Mouse (Mus musculus): ENCODE results near the gene Eif2ak3. TPM values are rescaled to one million over a fixed set of nuclear protein-coding genes. Genes with fewer than 3 reads are reported as not detected.

Gene Eif2ak3
- 10 to 100 TPM; 19.5 to 21.8 TPM for total RNA-seq (2021)
- long read RNA-seq, experiment 1, full-length matches to known transcripts, result 12 of 17 reads
- long read RNA-seq, experiment 1, partial matches to known transcripts, result 2 of 17 reads
- long read RNA-seq, experiment 1, other reads (novel, unspliced or antisense), result 3 of 17 reads
- long read RNA-seq, experiment 2, full-length matches to known transcripts, result 23 of 27 reads
- long read RNA-seq, experiment 2, partial matches to known transcripts, result 0 of 27 reads
- long read RNA-seq, experiment 2, other reads (novel, unspliced or antisense), result 4 of 27 reads

GRCm38 (mm10) chr6:70844002-70844804 is at the start of gene Eif2ak3:
TSS of gene Eif2ak3 (plus strand) at chr6:70844515.
- peak within 1 kb of the TSS; percentile 96 for H3K4me3 ChIP-seq
- no peak; the same call in 1 of the 2 replicates for TF ChIP-seq CTCF (conservative IDR thresholded peaks at IDR 0.05)
- peak; percentile 95 to 100 for DNase-seq (ENCODE audit: low spot score in 2 of 2)

GRCm38 (mm10) chr6:70796940-70797339 is 47.4 kb upstream of the Eif2ak3 start:
- no peak for DNase-seq (ENCODE audit: low spot score in 2 of 2)
- no peak for TF ChIP-seq CTCF (conservative IDR thresholded peaks at IDR 0.05)
- H3K4me3 ChIP-seq, result no peak overlapping the region
- no peak overlapping the region for H3K27ac ChIP-seq

More at GRCm38 (mm10) chr6:70844002-70844804, at the start of gene Eif2ak3:
- H3K27ac ChIP-seq, result peak within 1 kb of the TSS; percentile 85

- H3K27ac ChIP-seq, result no peak overlapping the region
- peak in 1 of 2 experiments; percentile 62 for DNase-seq (ENCODE audit: low spot score in 2 of 2)
- TF ChIP-seq CTCF (conservative IDR thresholded peaks at IDR 0.05), result peak; percentile 87
- H3K4me3 ChIP-seq, result no peak overlapping the region
Observed at GRCm38 (mm10) chr6:70797581-70798251, 46.6 kb upstream of the Eif2ak3 start.

- DNase-seq (ENCODE audit: low spot score in 2 of 2), result peak in 1 of 2 experiments; percentile 27
Observed at GRCm38 (mm10) chr6:70804632-70805031, 39.7 kb upstream of the Eif2ak3 start.

GRCm38 (mm10) chr6:70805267-70805666 is 39.0 kb upstream of the Eif2ak3 start:
- DNase-seq (ENCODE audit: low spot score in 2 of 2), result peak; percentile 51 to 64
- Histone ChIP-seq H3K27ac (no peak overlapping the region), H3K4me3 (peak overlapping the region; percentile 28; the same call in 1 of the 2 replicates)
- TF ChIP-seq CTCF (conservative IDR thresholded peaks at IDR 0.05), result peak; percentile 64

More at GRCm38 (mm10) chr6:70804632-70805031, 39.7 kb upstream of the Eif2ak3 start:
- no peak overlapping the region for H3K27ac ChIP-seq
- H3K4me3 ChIP-seq, result no peak overlapping the region
- peak; percentile 84 for TF ChIP-seq CTCF (conservative IDR thresholded peaks at IDR 0.05)

- TF ChIP-seq CTCF (conservative IDR thresholded peaks at IDR 0.05), result peak; percentile 89
- DNase-seq (ENCODE audit: low spot score in 2 of 2), result peak; percentile 49 to 77
- H3K27ac ChIP-seq, result no peak overlapping the region
- H3K4me3 ChIP-seq, result peak overlapping the region; percentile 1; the same call in 1 of the 2 replicates
Observed at GRCm38 (mm10) chr6:70805820-70806513, 38.3 kb upstream of the Eif2ak3 start.

- no peak for TF ChIP-seq CTCF (conservative IDR thresholded peaks at IDR 0.05)
- no peak for DNase-seq (ENCODE audit: low spot score in 2 of 2)
- no peak overlapping the region for H3K4me3 ChIP-seq
- no peak overlapping the region for H3K27ac ChIP-seq
Observed at GRCm38 (mm10) chr6:70806514-70806912, 37.8 kb upstream of the Eif2ak3 start.

GRCm38 (mm10) chr6:70810524-70810923 is 33.8 kb upstream of the Eif2ak3 start:
- no peak overlapping the region for H3K27ac ChIP-seq
- no peak for TF ChIP-seq CTCF (conservative IDR thresholded peaks at IDR 0.05)
- no peak overlapping the region for H3K4me3 ChIP-seq
- DNase-seq (ENCODE audit: low spot score in 2 of 2), result no peak

- no peak overlapping the region for H3K27ac ChIP-seq
- H3K4me3 ChIP-seq, result no peak overlapping the region
- peak; percentile 99 for TF ChIP-seq CTCF (conservative IDR thresholded peaks at IDR 0.05)
- DNase-seq (ENCODE audit: low spot score in 2 of 2), result peak; percentile 67 to 87
Observed at GRCm38 (mm10) chr6:70811557-70812525, 32.5 kb upstream of the Eif2ak3 start.

- Histone ChIP-seq H3K4me3 (no peak overlapping the region), H3K27ac (no peak overlapping the region)
- no peak for TF ChIP-seq CTCF (conservative IDR thresholded peaks at IDR 0.05)
- no peak for DNase-seq (ENCODE audit: low spot score in 2 of 2)
Observed at GRCm38 (mm10) chr6:70812526-70812895, 31.8 kb upstream of the Eif2ak3 start.

- no peak for DNase-seq (ENCODE audit: low spot score in 2 of 2)
- Histone ChIP-seq H3K4me3 (no peak overlapping the region), H3K27ac (no peak overlapping the region)
- TF ChIP-seq CTCF (conservative IDR thresholded peaks at IDR 0.05), result no peak
Observed at GRCm38 (mm10) chr6:70813921-70814628, 30.2 kb upstream of the Eif2ak3 start.
